Mouse (Mus musculus) cerebral cortex, adult 2 months (tissue): ENCODE results near the gene Gm49391.

ENCODE experiments used
- WGBS: fragments of 180-500 bp; shearing (Covaris S2); methylation state at CpG from one replicate; pipeline ENCODE4 v1.1.7; 2018; 5-methylcytosine and 5-hydroxymethylcytosine counted together

Gm49391 gene

DNA sequence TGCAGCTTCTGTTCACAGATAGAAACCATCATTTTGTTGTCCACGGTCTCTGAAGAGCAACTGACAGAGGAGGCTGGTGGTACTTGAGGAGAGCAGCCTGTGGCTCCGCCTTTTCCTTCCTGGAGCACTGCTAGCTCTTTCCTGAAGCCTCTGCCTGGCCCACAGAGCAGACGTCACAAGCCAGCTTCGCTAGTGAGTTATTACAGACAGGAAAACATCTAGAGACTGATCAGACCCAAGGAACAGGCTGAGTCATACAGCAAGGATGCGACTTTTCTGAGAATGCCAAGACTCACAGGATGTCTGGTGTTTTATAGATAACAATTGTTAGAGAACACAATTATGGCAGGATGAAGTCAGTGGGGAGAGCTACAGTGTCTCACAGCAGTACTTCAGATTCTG, at the start of gene Gm49391, which contains the start of gene Ctla2a:
Gene Gm49391 (minus strand): TSS at position 72 of the 402 bp plus-strand sequence.
Gene Ctla2a (minus strand): TSS at position 126 of the 402 bp plus-strand sequence.
- whole genome bisulfite sequencing: 56% methylated on average over 5 of the region's 5 CpGs

DNA sequence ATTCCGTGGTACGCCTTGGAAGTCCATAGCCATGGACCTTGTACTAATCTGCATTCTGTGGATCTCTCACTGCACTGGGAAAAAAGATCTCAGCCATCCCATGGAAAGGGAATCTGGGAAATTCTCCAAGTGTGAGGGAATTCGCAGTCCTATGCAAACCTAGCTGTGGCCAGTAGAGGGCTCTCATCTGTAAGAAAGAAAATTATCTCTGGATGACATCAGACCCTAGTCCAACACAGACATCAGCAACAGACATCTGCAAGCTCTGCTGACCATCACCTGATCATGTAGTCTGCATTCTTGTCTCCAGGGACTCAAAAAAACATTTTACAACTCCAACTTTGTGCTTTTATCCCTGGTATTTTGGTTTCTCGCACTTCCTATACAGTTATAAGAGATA, 35.9 kb upstream of the Gm49391 start:
- WGBS: 77% methylated on average over 4 of the region's 4 CpGs

DNA sequence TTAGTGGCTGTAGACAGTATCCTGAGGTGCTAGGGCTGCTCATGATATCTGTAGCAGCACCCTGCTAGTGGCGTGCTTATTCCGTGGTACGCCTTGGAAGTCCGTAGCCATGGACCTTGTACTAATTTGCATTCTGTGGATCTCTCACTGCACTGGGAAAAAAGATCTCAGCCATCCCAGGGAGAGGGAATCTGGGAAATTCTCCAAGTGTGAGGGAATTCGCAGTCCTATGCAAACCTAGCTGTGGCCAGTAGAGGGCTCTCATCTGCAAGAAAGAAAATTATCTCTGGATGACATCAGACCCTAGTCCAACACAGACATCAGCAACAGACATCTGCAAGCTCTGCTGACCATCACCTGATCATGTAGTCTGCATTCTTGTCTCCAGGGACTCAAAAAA, 27.6 kb upstream of the Gm49391 start:
- 30% methylated on average over 5 of the region's 5 CpGs for WGBS

DNA sequence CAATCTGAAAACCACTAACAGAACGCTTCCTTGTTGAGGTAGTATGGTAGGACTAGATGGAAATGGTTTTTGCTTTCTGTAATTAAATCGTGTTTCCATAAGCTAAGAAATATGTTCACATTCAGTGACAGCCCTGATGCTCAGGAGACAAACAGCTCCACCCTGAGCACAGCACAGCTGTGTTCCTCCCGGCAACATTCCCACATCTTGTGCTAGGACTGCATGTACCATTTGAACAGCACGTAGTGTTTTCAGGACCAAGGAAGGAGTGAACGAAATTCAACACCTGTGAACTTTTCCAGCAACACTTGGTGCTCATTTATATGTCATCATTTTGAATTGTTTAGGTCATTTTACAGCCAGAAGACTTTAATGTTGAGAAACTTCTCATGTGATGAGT, 25.3 kb upstream of the Gm49391 start:
- whole genome bisulfite sequencing: 71% methylated on average over 5 of the region's 5 CpGs

DNA sequence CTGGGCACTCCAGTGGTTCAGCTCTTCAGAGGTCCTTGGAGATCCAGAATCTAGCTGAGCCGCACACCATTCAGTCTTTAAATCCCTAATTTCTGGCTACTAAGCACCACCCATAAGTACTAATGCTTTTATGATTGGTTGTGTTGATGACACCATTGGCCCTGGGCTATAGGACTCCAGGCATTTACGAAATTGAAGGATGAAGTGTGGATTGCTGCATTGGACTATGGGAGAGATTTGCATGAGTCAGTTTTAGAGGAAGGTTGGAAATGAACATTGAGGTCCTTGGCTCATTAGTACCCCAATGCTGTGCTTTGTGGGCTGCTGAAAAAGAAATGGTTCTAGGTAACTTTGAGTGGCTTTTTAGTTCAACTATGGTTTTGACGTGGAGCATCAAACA, 5.5 kb upstream of the Gm49391 start, which contains the start of gene Tpbpa:
Gene Tpbpa (minus strand): TSS at position 101 of the 400 bp plus-strand sequence.
- WGBS: 77% methylated on average over 3 of the region's 3 CpGs

DNA sequence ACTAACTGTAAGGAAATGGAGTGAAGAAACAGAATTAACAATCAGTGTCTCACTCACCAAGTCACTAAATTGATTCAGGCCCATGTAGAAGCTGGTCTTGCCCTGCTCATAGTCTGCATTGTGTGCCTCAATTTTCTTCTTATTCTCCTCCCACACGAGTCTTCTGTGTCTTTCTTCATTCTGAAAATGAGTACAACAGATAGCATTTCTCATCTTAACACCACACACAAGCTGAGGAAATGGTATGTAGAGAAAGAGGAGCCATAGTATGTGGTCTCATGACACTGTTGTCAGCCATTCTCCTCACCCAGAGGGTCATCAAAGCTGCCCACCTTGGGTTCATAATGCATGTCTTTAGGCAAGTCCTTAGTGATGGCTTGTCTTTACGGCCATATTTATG, 881 bp downstream of the Gm49391 start, which contains the start of gene Gm49393:
Gene Gm49393 (minus strand): TSS at position 101 of the 400 bp plus-strand sequence.
- WGBS: 61% methylated on average over 2 of the region's 2 CpGs

DNA sequence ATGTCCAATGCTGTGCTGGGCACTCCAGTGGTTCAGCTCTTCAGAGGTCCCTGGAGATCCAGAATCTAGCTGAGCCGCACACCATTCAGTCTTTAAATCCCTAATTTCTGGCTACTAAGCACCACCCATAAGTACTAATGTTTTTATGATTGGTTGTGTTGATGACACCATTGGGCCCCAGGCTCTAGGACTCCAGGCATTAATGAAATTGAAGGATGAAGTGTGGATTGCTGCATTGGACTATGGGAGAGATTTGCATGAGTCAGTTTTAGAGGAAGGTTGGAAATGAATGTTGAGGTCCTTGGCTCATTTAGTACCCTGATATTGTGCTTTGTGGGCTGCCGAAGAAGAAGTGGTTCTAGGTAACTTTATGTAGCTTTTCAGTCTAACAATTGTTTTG, 31.6 kb downstream of the Gm49391 start, which contains the start of gene Tpbpb:
Gene Tpbpb (minus strand): TSS at position 101 of the 400 bp plus-strand sequence.
- 79% methylated on average over 2 of the region's 2 CpGs for WGBS

DNA sequence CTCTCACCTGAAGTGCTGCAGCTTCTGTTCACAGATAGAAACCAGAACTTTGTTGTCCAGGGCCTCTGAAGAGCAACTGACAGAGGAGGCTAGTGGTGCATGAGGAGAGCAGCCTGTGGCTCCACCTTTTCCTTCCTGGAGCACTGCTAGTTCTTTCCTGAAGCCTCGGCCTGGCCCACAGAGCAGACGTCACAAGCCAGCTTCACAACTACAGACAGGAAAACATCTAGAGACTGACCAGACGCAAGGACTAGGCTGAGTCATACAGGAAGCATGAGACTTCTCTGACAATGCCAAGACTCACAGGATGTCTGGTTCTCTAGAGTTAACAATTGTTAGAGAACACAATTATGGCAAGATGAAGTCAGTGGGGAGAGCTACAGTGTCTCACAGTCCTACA, 39.0 kb downstream of the Gm49391 start, which contains the start of gene Ctla2b:
Gene Ctla2b (minus strand): TSS at position 120 of the 400 bp plus-strand sequence.
- WGBS: 85% methylated on average over 3 of the region's 3 CpGs

DNA sequence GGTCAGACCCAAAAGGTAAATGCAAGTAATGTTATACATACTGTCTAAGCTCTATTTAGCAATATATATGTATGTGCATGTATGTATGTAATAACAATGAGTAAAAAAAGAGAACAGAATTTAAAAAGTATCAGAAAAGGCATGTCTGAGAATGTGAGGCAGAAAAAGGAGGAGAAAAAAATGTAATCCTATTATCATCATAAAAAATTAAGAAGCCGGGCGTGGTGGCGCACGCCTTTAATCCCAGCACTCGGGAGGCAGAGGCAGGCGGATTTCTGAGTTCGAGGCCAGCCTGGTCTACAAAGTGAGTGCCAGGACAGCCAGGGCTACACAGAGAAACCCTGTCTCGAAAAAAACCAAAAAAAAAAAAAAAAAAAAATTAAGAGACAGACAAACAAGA, 39.6 kb downstream of the Gm49391 start, which contains the start of gene Gm49392:
Gene Gm49392 (minus strand): TSS at position 101 of the 400 bp plus-strand sequence.
- WGBS: 80% methylated on average over 8 of the region's 8 CpGs

DNA sequence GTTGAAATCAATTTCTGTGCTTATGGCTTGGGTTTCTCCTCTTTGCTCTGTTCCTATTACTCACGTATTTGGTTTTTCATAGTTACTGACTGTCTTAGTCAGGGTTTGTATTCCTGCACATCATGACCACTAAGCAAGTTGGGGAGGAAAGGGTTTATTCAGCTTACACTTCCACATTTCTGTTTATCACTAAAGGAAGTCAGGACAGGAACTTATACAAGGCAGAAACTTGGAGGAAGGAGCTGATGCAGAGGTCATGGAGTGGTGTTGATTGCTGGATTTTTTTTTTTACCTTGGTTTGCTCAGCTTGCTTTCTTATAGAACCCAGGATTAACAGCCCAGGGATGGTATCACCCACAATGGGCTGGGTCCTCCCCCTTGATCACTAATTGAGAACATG, 44.1 kb downstream of the Gm49391 start:
- 91% methylated on average over 1 of the region's 1 CpGs for WGBS

DNA sequence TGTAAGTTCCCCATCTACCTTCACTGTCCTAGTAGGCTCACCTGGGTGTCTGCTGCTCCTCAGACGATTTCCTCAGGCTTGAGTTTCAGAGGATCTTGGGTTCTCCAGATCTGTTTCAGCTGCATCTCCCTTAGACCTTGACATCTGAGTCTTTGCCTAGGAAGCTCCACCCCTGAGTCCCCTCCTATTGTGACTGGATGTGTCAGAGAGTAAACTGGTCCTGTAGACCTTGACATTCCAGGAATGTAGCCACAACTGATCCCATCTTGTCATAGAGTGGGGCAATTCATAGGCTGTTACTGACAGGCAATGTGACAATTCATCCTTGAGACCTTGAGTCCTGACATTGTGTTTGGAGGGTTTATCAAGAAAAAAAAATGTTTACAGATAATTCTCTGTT, 72.1 kb downstream of the Gm49391 start, which contains the start of gene 4930486L24Rik:
Gene 4930486L24Rik (minus strand): TSS at position 195 of the 400 bp plus-strand sequence.
- 62% methylated on average over 1 of the region's 1 CpGs for WGBS

DNA sequence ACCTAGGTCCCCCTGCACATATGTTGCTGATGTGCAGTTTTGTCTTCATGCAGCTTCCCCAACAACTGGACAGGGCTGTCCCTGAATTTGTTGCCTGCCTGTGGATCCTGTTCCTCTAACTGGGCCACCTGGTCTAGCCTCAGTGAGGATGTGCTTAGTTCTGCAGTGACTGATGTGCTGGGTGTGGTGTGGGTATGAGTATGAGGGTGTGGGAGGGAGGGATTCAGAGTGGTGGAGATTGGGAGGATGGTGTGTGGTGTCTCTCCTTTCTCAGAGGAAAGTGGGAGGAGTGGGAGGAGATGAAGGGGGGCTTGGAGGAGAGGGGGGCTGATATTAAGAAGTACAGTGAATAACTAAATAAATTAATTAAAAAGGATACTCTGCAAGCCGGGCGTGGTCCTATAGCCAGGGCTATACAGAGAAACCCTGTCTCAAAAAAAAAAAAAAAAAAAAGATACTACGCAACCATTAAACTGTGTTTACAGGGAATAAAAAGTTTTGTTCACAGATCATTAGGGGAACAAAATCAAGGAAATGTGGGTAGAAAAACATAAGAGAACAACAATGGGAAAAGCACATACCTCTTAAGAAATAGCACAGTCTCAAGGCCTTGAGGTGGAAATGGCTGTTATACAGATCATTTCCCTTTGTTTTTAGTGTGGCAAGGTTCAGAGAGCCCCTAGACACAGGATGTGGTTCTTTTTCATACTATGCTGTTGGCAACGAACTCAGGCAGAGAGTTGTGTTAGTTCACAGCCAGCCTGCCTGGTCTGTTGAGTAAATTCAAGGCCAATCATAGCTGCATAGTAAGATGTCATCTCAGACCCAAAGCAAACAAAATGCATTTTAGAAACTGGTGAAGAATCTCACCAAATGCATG, 87.9 kb downstream of the Gm49391 start:
- 77% methylated on average over 4 of the region's 4 CpGs for WGBS
